Mouse (Mus musculus) testis, adult 2 months (tissue): ENCODE measurements at regions not wholly inside any gene's neighbourhood (a gene's known extent, or its start where the extent isn't known, plus 50 kb on each side); places are given as distances from the start of the nearest gene placed in this dataset.

Experiments
- H3K27ac ChIP-seq: fragments of 200-500 bp; 2 replicates; pipeline ENCODE4 v1.5.1; 2012; ENCODE audit warnings: low read depth, low read length; ENCODE audit not compliant: control insufficient read depth, insufficient read depth
- H3K27me3 ChIP-seq: fragments of 200-500 bp; 2 replicates; pipeline ENCODE4 v1.6.1; 2012; ENCODE audit warnings: mild to moderate bottlenecking, low read length, moderate library complexity; ENCODE audit not compliant: control insufficient read depth, insufficient read depth
- H3K36me3 ChIP-seq: fragments of 200-500 bp; 2 replicates; pipeline ENCODE4 v1.6.1; 2012; ENCODE audit warnings: mild to moderate bottlenecking, low read length; ENCODE audit not compliant: control insufficient read depth, insufficient read depth
- H3K4me1 ChIP-seq: fragments of 200-500 bp; 2 replicates; pipeline ENCODE4 v1.6.1; 2012; ENCODE audit warnings: low read length; ENCODE audit not compliant: control insufficient read depth, insufficient read depth
- H3K4me3 ChIP-seq: fragments of 200-500 bp; 2 replicates; pipeline ENCODE4 v1.5.1; 2012; ENCODE audit warnings: low read depth, mild to moderate bottlenecking, low read length, moderate library complexity, mixed read lengths; ENCODE audit not compliant: control insufficient read depth
- CTCF ChIP-seq: fragments of 200-500 bp; IDR thresholded peaks from 2 replicates; pipeline ENCODE4 v1.5.1; 2012; ENCODE audit warnings: low read depth, mild to moderate bottlenecking, inconsistent platforms, low read length, moderate library complexity; ENCODE audit not compliant: control insufficient read depth, insufficient read depth, insufficient replicate concordance
- POLR2A ChIP-seq: fragments of 200-500 bp; IDR thresholded peaks from 2 replicates; pipeline ENCODE4 v1.6.1; 2012; ENCODE audit warnings: low read depth, mild to moderate bottlenecking, inconsistent platforms, low read length, moderate library complexity; ENCODE audit not compliant: control insufficient read depth

DNA sequence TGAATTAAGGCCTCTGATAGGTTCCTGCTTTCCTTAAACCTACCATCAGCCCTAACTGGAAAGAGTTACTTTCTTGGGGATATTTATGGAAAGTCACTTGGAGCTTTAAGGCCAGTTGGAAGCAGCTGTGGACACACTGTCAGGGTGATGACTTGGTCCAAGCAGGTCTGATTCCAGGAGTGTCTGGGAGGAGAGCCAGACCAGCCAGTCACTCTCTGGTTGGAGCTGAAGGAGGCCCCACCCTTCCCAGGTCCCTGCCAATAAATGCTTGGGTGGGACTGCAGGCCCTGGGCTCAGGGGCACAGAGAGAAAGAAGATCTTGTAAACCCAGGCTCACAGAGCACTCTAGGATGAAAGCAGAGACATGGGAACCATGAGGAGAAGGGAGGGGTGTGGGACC, 208.8 kb upstream of the Mvb12b start:
- TF ChIP-seq POLR2A = no peak
- no peak for TF ChIP-seq CTCF
- Histone ChIP-seq H3K4me3 (no peak overlapping the region), H3K27ac (no peak overlapping the region), H3K4me1 (no peaks in the 10 kb centered on the region), H3K27me3 (no peaks in the 10 kb centered on the region), H3K36me3 (no peaks in the 10 kb centered on the region)

DNA sequence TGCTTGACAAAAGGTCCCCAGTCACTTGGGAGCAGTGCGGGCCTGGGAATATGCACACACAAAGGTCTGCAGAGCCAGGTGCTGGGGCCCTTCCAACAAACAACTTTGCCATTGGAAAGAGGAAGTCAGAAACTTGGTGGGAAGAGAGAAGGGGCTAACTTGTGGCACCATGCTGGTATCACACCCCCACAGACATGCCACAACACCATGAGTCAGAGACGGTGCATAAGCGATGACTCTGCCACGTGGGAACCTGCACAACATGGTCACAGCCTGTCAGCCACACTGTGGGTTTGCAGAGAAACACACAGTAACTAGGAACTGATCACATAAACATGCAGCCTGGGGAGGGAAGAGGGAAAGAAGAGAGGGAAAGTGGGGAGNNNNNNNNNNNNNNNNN, 201.1 kb upstream of the Mvb12b start:
- no peak overlapping the region for H3K27ac ChIP-seq
- H3K36me3 ChIP-seq = no peaks in the 10 kb centered on the region
- no peaks in the 10 kb centered on the region for H3K4me1 ChIP-seq
- H3K27me3 ChIP-seq = no peaks in the 10 kb centered on the region
- no peak overlapping the region for H3K4me3 ChIP-seq
- no peak for TF ChIP-seq CTCF
- TF ChIP-seq POLR2A = no peak

DNA sequence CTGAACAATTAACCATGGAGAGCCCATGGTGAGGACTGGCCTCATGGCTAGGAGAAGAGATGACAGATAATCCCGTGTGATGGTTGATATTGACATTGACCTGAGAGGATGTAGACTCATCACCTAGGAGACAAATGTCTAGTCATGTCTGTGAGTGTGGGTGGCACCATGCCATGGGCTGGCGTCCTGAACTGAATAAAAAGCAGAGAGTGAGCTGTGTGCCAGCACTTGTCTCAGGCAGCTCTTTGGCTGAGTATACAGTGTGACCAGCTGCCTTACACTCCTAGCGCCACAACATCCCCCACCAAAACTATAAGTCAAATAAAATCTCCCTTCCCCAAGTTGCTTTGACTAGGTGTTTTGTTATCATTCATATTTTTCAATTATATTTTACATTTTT, 198.4 kb upstream of the Mvb12b start:
- no peaks in the 10 kb centered on the region for H3K36me3 ChIP-seq

DNA sequence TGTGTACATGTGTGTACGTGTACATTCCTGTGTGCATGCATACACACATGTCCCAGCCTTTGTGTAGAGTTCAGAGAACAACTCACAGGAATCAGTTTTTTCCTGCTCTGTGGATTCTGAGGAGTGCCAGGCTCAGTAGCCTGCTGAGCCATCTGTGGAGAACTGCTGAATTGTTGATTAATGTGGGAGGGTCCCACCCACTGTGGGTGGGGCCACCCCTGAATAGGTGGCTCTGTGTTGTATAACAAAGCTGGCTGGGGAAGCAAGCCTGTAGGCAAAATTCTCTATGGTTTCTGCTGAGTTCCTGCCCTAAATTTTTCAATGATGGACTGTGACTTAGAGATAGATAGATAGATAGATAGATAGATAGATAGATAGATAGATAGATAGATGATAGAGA, 196.8 kb upstream of the Mvb12b start:
- Histone ChIP-seq H3K27ac (no peak overlapping the region), H3K27me3 (no peaks in the 10 kb centered on the region), H3K36me3 (no peaks in the 10 kb centered on the region), H3K4me1 (no peaks in the 10 kb centered on the region), H3K4me3 (no peak overlapping the region)
- TF ChIP-seq POLR2A = no peak

More for the DNA sequence above, 198.4 kb upstream of the Mvb12b start:
- Histone ChIP-seq H3K4me1 (no peaks in the 10 kb centered on the region), H3K27me3 (no peaks in the 10 kb centered on the region), H3K4me3 (no peak overlapping the region), H3K27ac (no peak overlapping the region)
- TF ChIP-seq CTCF (no peak), POLR2A (no peak)

DNA sequence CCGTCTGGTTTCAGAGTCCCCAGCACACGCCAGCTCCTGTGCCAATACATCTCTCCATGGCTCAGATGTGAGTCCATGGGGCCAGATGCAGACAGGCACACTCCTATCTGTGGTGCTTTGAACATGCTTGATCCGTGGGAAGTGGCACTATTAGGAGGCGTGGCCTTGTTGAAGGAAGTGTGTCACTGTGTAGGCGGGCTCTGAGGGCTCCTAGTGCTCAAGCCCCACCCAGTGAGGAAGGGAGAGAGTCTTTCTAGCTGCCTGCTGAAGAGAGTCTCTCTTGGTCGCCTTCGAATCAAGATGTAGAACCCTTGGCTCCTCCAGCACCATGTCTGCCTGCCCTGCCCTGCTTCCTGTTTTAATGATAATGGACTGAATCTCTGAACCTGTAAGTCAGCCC, 194.7 kb upstream of the Mvb12b start:
- H3K27me3 ChIP-seq = no peaks in the 10 kb centered on the region
- no peak for TF ChIP-seq CTCF
- TF ChIP-seq POLR2A = no peak
- no peak overlapping the region for H3K27ac ChIP-seq
- no peaks in the 10 kb centered on the region for H3K4me1 ChIP-seq
- H3K4me3 ChIP-seq = no peak overlapping the region
- H3K36me3 ChIP-seq = no peaks in the 10 kb centered on the region

DNA sequence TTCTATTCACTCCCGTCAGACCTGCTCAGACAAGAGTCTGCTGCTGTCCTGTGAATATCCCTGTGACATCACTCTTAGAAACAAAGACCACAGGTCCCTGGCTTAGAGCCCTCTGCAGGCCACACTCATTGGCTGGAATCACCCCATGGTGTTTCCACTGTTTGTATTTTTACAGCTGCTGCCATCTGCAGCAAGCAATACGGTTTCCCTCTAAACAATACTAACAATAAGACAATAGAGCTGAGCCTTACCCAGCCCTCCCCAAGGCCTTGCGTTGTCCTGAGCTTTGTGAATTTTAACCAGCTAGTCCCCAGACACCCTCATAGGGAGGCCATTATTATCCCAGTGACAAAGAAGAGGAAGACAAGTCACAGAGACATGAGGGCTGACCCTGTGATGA, 192.4 kb upstream of the Mvb12b start:
- no peak for TF ChIP-seq POLR2A
- no peak for TF ChIP-seq CTCF
- Histone ChIP-seq H3K27ac (no peak overlapping the region), H3K4me3 (no peak overlapping the region), H3K36me3 (no peaks in the 10 kb centered on the region), H3K27me3 (no peaks in the 10 kb centered on the region), H3K4me1 (no peaks in the 10 kb centered on the region)

DNA sequence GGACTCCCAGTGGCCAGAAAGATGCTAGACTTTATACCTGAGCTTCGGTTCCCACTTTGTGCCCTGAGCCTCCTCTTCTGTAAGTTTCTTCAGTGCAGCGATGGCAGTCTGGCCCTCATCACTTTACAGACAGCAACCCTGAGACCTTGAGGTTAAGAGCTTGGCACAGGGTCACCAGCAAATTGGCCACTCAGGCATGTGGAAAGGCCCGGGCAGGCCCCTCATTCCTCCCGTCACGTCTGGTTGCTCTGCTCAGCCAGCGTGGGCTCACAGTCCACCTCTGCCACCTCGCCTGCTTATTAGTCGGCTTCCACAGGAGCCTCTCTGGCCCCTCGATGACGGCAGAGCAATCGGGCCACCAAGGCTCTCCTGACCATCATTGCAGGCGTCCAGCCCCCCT, 191.5 kb upstream of the Mvb12b start:
- H3K27me3 ChIP-seq = no peaks in the 10 kb centered on the region
- H3K36me3 ChIP-seq = no peaks in the 10 kb centered on the region
- TF ChIP-seq CTCF (no peak), POLR2A (no peak)
- no peak overlapping the region for H3K4me3 ChIP-seq
- no peak overlapping the region for H3K27ac ChIP-seq
- H3K4me1 ChIP-seq = no peaks in the 10 kb centered on the region

DNA sequence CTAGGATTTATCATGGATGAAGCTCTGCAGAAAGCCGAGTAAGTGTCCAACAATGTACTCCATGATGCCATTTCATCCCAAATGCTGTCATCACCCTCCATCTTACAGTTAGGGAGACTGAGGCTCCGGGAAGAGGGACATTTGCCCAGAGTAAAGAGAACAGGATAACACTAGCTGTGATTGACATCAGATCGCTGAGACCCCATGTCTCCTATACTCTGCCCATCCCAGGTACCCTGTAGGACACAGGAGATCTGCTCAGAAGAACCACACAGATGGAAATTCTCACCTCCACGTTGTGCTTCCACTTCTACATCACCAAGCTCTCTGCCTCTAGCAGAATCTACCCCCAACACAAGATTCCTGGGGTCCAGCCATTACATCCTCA, 191.1 kb upstream of the Mvb12b start:
- no peaks in the 10 kb centered on the region for H3K27me3 ChIP-seq
- no peak overlapping the region for H3K27ac ChIP-seq

More for the DNA sequence above, 191.1 kb upstream of the Mvb12b start:
- Histone ChIP-seq H3K4me3 (no peak overlapping the region), H3K36me3 (no peaks in the 10 kb centered on the region), H3K4me1 (no peaks in the 10 kb centered on the region)
- TF ChIP-seq CTCF = no peak
- TF ChIP-seq POLR2A = no peak
